ENCODE assay signal across 17 mouse cellular contexts in the genomic region with DNA sequence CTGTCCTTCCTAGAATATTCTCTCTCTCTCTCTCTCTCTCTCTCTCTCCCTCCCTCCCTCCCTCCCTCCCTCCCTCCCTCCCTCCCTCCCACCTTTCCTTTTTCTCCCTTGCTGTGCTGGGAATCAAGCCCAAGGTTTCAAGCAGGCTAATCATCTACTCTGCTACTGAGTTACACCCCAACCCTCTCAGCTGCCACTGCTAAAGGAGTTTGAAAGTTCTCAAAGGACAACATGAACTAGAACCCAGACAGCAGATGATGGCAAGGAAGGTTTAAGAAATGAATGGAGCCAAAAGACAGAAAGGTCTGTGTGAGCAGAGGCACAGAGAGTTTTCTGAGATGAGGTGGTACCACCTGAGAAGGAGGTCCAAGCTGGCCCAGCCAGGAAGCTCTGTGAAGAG. TPM values are rescaled to one million over a fixed set of nuclear protein-coding genes. Genes with fewer than 3 reads are reported as not detected.
DNase-seq lines count a peak whose midpoint lies in the region; ATAC-seq lines count a peak whose summit lies in the region.
"Had no signal": no experiment of that assay in that cellular context is flagged by ENCODE, and none has a peak within 500 bp of the region (broad histone marks: within the 10 kb centered on the region; RNA-seq: fewer than 3 reads in every experiment).

No protein-coding gene starts in this region.

- DNase-seq in heart, adult 11 months, result peak; percentile 78
- DNase-seq in heart, postnatal 4 days, result no peak
- DNase-seq in kidney, adult 8-10 months, result peak; percentile 29 to 48
- DNase-seq in liver, result no peak
- DNase-seq: cerebellum, adult 18-20 months; cerebellum, adult 9-11 months; cerebellum, postnatal 36 days; forebrain, postnatal 0 days had no signal

- no peaks in the 10 kb centered on the region for H3K9me3 ChIP-seq in kidney, embryonic 16.5 days (ENCODE audit: low read length)
- no peaks in the 10 kb centered on the region for H3K9me3 ChIP-seq in intestine, embryonic 15.5 days
- H3K9me3 ChIP-seq: embryonic facial prominence, embryonic 13.5 days; forebrain, embryonic 12.5 days; heart, embryonic 15.5 days; hindbrain, embryonic 15.5 days had no signal

- H3K36me3 ChIP-seq in kidney, embryonic 16.5 days (ENCODE audit: insufficient read depth, low read length), result no peaks in the 10 kb centered on the region
- no peaks in the 10 kb centered on the region for H3K36me3 ChIP-seq in intestine, embryonic 15.5 days
- H3K36me3 ChIP-seq: embryonic facial prominence, embryonic 13.5 days; forebrain, embryonic 12.5 days; heart, embryonic 15.5 days; hindbrain, embryonic 15.5 days had no signal

- peaks cover 16% of the 10 kb centered on the region for H3K4me1 ChIP-seq in kidney, embryonic 16.5 days (ENCODE audit: insufficient read depth, low read length)
- peaks cover 25% of the 10 kb centered on the region for H3K4me1 ChIP-seq in brown adipose tissue, adult 24 weeks (ENCODE audit: control insufficient read depth, insufficient read depth, insufficient read length, low read length)
- peaks cover 5% of the 10 kb centered on the region for H3K4me1 ChIP-seq in intestine, embryonic 15.5 days (replicated peaks)
- H3K4me1 ChIP-seq: forebrain, embryonic 12.5 days had no signal

- H3K4me2 ChIP-seq in kidney, embryonic 16.5 days (replicated peaks; ENCODE audit: low read depth, low read length), result no peak overlapping the region
- H3K4me2 ChIP-seq in intestine, embryonic 15.5 days (replicated peaks), result no peak overlapping the region
- H3K4me2 ChIP-seq: embryonic facial prominence, embryonic 13.5 days; forebrain, embryonic 12.5 days; heart, embryonic 11.5 days; heart, embryonic 15.5 days; hindbrain, embryonic 15.5 days had no signal

- no peaks in the 10 kb centered on the region for H3K27me3 ChIP-seq in kidney, embryonic 16.5 days (ENCODE audit: insufficient read depth, low read length)
- no peaks in the 10 kb centered on the region for H3K27me3 ChIP-seq in intestine, embryonic 15.5 days (replicated peaks)
- H3K27me3 ChIP-seq: embryonic facial prominence, embryonic 13.5 days; forebrain, embryonic 12.5 days; heart, embryonic 15.5 days; hindbrain, embryonic 15.5 days had no signal

- no peak for ATAC-seq in kidney, embryonic 16.5 days (ENCODE audit: low FRiP score, low TSS enrichment)
- ATAC-seq in intestine, embryonic 15.5 days, result no peak
- ATAC-seq: forebrain, postnatal 0 days had no signal

- H3K27ac ChIP-seq in kidney, embryonic 16.5 days (ENCODE audit: low read length), result no peak overlapping the region
- peak overlapping the region; percentile 28; the same call in 1 of the 2 replicates for H3K27ac ChIP-seq in brown adipose tissue, adult 24 weeks (replicated peaks; ENCODE audit: low read depth, low read length)
- no peak overlapping the region for H3K27ac ChIP-seq in intestine, embryonic 15.5 days
- H3K27ac ChIP-seq: embryonic facial prominence, embryonic 13.5 days; forebrain, embryonic 12.5 days; heart, embryonic 15.5 days; hindbrain, embryonic 15.5 days had no signal

- no peak overlapping the region for H3K9ac ChIP-seq in kidney, embryonic 16.5 days (replicated peaks; ENCODE audit: low read length)
- no peak overlapping the region for H3K9ac ChIP-seq in intestine, embryonic 15.5 days
- H3K9ac ChIP-seq: embryonic facial prominence, embryonic 13.5 days; forebrain, embryonic 12.5 days; forebrain, postnatal 0 days; heart, embryonic 15.5 days; hindbrain, embryonic 15.5 days had no signal

- H3K4me3 ChIP-seq in kidney, embryonic 16.5 days (ENCODE audit: low read length), result no peak overlapping the region
- no peak overlapping the region for H3K4me3 ChIP-seq in brown adipose tissue, adult 24 weeks (ENCODE audit: insufficient read depth, low read depth, low read length)
- no peak overlapping the region for H3K4me3 ChIP-seq in intestine, embryonic 15.5 days (replicated peaks)
- H3K4me3 ChIP-seq: embryonic facial prominence, embryonic 13.5 days; forebrain, embryonic 12.5 days; heart, embryonic 15.5 days; hindbrain, embryonic 15.5 days had no signal

RNA-seq across cellular contexts. Expression of gene Dglucy, which starts 3.6 kb away (rescaled TPM):
- total RNA-seq in heart, postnatal 4 days (2021), result 10 to 100 TPM; 14.2 to 17.0 TPM
- polyA plus RNA-seq in kidney, embryonic 16.5 days (2015; fragmentation: Nextera tagmentation; extraction: Ambion mirVana), result 3.9 and 4.1 TPM in 2 replicates
- polyA plus RNA-seq in brown adipose tissue, adult 24 weeks (2012; ENCODE audit: insufficient read depth, insufficient read length, missing spikeins), result 16.4 and 18.9 TPM in 2 replicates
- 2.5 TPM in 2 replicates for polyA plus RNA-seq in intestine, embryonic 15.5 days (2015; fragmentation: Nextera tagmentation; extraction: Ambion mirVana)
- total RNA-seq: MEL had no signal

RNA-seq across cellular contexts. Expression of gene Rps6ka5, which starts 48.5 kb away (rescaled TPM):
- 10 to 100 TPM; 11.1 to 11.6 TPM for total RNA-seq in heart, postnatal 4 days (2021)
- 4.0 TPM in 2 replicates for polyA plus RNA-seq in kidney, embryonic 16.5 days (2015; fragmentation: Nextera tagmentation; extraction: Ambion mirVana)
- 4.5 and 9.4 TPM in 2 replicates for polyA plus RNA-seq in brown adipose tissue, adult 24 weeks (2012; ENCODE audit: insufficient read depth, insufficient read length, missing spikeins)
- 2.5 and 2.8 TPM in 2 replicates for polyA plus RNA-seq in intestine, embryonic 15.5 days (2015; fragmentation: Nextera tagmentation; extraction: Ambion mirVana)

Comparison
In these comparisons a context has a peak if more than half of its experiments do, and no peak if none do; other contexts are left out.
1. DNase-seq: peak in heart, adult 11 months (single experiment) and kidney, adult 8-10 months (2 of 2); none in heart, postnatal 4 days (single experiment) and liver (single experiment).